9 mouse cellular contexts compared by ENCODE assay signal in genomic region chr11:99148896-99149703, GRCm38 (mm10). TPM values are rescaled to one million over a fixed set of nuclear protein-coding genes. Genes with fewer than 3 reads are reported as not detected.
A peak's percentile ranks its signal among the peaks of the same experiment; 100 is the strongest.
DNase-seq lines count a peak whose midpoint lies in the region; ATAC-seq and TF ChIP-seq lines count a peak whose summit lies in the region.
"Had no signal": no experiment of that assay in that cellular context is flagged by ENCODE, and none has a peak within 500 bp of the region (broad histone marks: within the 10 kb centered on the region; RNA-seq: fewer than 3 reads in every experiment).

No protein-coding gene starts in this region.

- TF ChIP-seq CTCF in ES-Bruce4 (IDR thresholded peaks at IDR 0.05; ENCODE audit: low read depth, low read length), result no peak

- no peaks in the 10 kb centered on the region for H3K36me3 ChIP-seq in hindbrain, embryonic 10.5 days
- H3K36me3 ChIP-seq in hindbrain, embryonic 14.5 days (replicated peaks; ENCODE audit: control insufficient read depth, insufficient read depth), result no peaks in the 10 kb centered on the region
- H3K36me3 ChIP-seq in ES-Bruce4 (ENCODE audit: control insufficient read depth, insufficient read depth, low read length, poor library complexity, severe bottlenecking), result no peaks in the 10 kb centered on the region
- H3K36me3 ChIP-seq in forebrain, embryonic 14.5 days (ENCODE audit: control insufficient read depth, insufficient read depth, low read length), result no peaks in the 10 kb centered on the region
- H3K36me3 ChIP-seq in limb, embryonic 15.5 days, result no peaks in the 10 kb centered on the region

- no peaks in the 10 kb centered on the region for H3K9me3 ChIP-seq in hindbrain, embryonic 10.5 days
- H3K9me3 ChIP-seq in hindbrain, embryonic 14.5 days (ENCODE audit: control insufficient read depth, low read length), result no peaks in the 10 kb centered on the region
- H3K9me3 ChIP-seq in ES-Bruce4 (replicated peaks; ENCODE audit: control insufficient read depth, insufficient read depth, low read length, poor library complexity, severe bottlenecking), result no peaks in the 10 kb centered on the region
- H3K9me3 ChIP-seq in forebrain, embryonic 14.5 days (replicated peaks; ENCODE audit: control insufficient read depth, low read length), result no peaks in the 10 kb centered on the region
- H3K9me3 ChIP-seq in limb, embryonic 15.5 days, result no peaks in the 10 kb centered on the region

- no peak overlapping the region for H3K9ac ChIP-seq in hindbrain, embryonic 14.5 days
- H3K9ac ChIP-seq in ES-Bruce4 (ENCODE audit: low read depth, poor library complexity, severe bottlenecking), result peak overlapping the region; percentile 46; the same call in 1 of the 2 replicates
- H3K9ac ChIP-seq in forebrain, embryonic 14.5 days (ENCODE audit: low read length), result no peak overlapping the region
- H3K9ac ChIP-seq in limb, embryonic 15.5 days, result no peak overlapping the region

- H3K27ac ChIP-seq in hindbrain, embryonic 10.5 days, result peak overlapping the region; percentile 89
- no peak overlapping the region for H3K27ac ChIP-seq in hindbrain, embryonic 14.5 days
- no peak overlapping the region for H3K27ac ChIP-seq in ES-Bruce4 (ENCODE audit: insufficient read depth, low read length)
- H3K27ac ChIP-seq in forebrain, embryonic 14.5 days (ENCODE audit: low read depth, low read length), result no peak overlapping the region
- peak overlapping the region; percentile 94 for H3K27ac ChIP-seq in limb, embryonic 15.5 days

- 30% methylated on average over 16 of the region's 16 CpGs for WGBS in hindbrain, embryonic 10.5 days
- WGBS in hindbrain, embryonic 14.5 days, result 27% methylated on average over 16 of the region's 16 CpGs
- 19% methylated on average over 16 of the region's 16 CpGs for WGBS in forebrain, embryonic 14.5 days
- 3% methylated on average over 16 of the region's 16 CpGs for WGBS in limb, embryonic 15.5 days

- no peak overlapping the region for H3K4me2 ChIP-seq in hindbrain, embryonic 14.5 days (replicated peaks)
- no peak overlapping the region for H3K4me2 ChIP-seq in forebrain, embryonic 14.5 days (ENCODE audit: low read length)
- H3K4me2 ChIP-seq in limb, embryonic 15.5 days, result peak overlapping the region; percentile 33

- TF ChIP-seq POLR2A in ES-Bruce4 (IDR thresholded peaks at IDR 0.05; ENCODE audit: insufficient read depth, low read length), result no peak

- peak; percentile 33 for DNase-seq in hindbrain, embryonic 10.5 days (ENCODE audit: low spot score)
- DNase-seq in hindbrain, embryonic 14.5 days (ENCODE audit: low spot score), result no peak
- DNase-seq in forebrain, embryonic 14.5 days (ENCODE audit: low spot score), result peak; percentile 44
- no peak for DNase-seq in layer of hippocampus, adult 8-10 months (ENCODE audit: low spot score in 2 of 2)
- no peak for DNase-seq in lung, adult 18-20 months

- peaks cover 19% of the 10 kb centered on the region for H3K27me3 ChIP-seq in hindbrain, embryonic 10.5 days (ENCODE audit: insufficient read depth, poor library complexity, severe bottlenecking)
- no peaks in the 10 kb centered on the region for H3K27me3 ChIP-seq in hindbrain, embryonic 14.5 days (ENCODE audit: control insufficient read depth, insufficient read depth, low read length)
- H3K27me3 ChIP-seq in ES-Bruce4 (ENCODE audit: control insufficient read depth, insufficient read depth, low read length, poor library complexity, severe bottlenecking), result no peaks in the 10 kb centered on the region
- H3K27me3 ChIP-seq in forebrain, embryonic 14.5 days (replicated peaks; ENCODE audit: control insufficient read depth, insufficient read depth, low read length), result no peaks in the 10 kb centered on the region
- H3K27me3 ChIP-seq in limb, embryonic 15.5 days, result no peaks in the 10 kb centered on the region

- no peak for ATAC-seq in hindbrain, embryonic 14.5 days (ENCODE audit: low FRiP score)
- ATAC-seq in forebrain, embryonic 14.5 days, result peak; percentile 49; the same call in 1 of the 2 replicates
- peak; percentile 45; the same call in 1 of the 2 replicates for ATAC-seq in limb, embryonic 15.5 days (ENCODE audit: insufficient number of reproducible peaks, low FRiP score, low TSS enrichment, low read depth)
- no peak for ATAC-seq in erythroblast, adult 5-6 weeks (replicated peaks; ENCODE audit: low FRiP score, poor library complexity, severe bottlenecking)

- 0 out of 2 replicates have a peak, but pooled peaks have one; percentile 36 for TF ChIP-seq EP300 in ES-Bruce4 (IDR thresholded peaks at IDR 0.05; ENCODE audit: insufficient read depth, low read depth, low read length)

- H3K4me3 ChIP-seq in hindbrain, embryonic 10.5 days, result peak overlapping the region; percentile 16; the same call in 1 of the 2 replicates
- H3K4me3 ChIP-seq in hindbrain, embryonic 14.5 days (replicated peaks; ENCODE audit: low read length), result no peak overlapping the region
- H3K4me3 ChIP-seq in ES-Bruce4 (ENCODE audit: low read depth, low read length), result peak overlapping the region; percentile 11; the same call in 1 of the 2 replicates
- no peak overlapping the region for H3K4me3 ChIP-seq in forebrain, embryonic 14.5 days (ENCODE audit: low read depth, low read length)
- no peak overlapping the region for H3K4me3 ChIP-seq in limb, embryonic 15.5 days

- peaks cover 46% of the 10 kb centered on the region for H3K4me1 ChIP-seq in hindbrain, embryonic 10.5 days (replicated peaks)
- peaks cover 24% of the 10 kb centered on the region for H3K4me1 ChIP-seq in hindbrain, embryonic 14.5 days (replicated peaks; ENCODE audit: control insufficient read depth, insufficient read depth, low read length)
- H3K4me1 ChIP-seq in ES-Bruce4 (ENCODE audit: control insufficient read depth, insufficient read depth, low read length), result peaks cover 11% of the 10 kb centered on the region
- H3K4me1 ChIP-seq in forebrain, embryonic 14.5 days (ENCODE audit: control insufficient read depth, insufficient read depth, low read length), result peaks cover 12% of the 10 kb centered on the region; the same call in 1 of the 2 replicates
- peaks cover 54% of the 10 kb centered on the region for H3K4me1 ChIP-seq in limb, embryonic 15.5 days

RNA-seq across cellular contexts. Expression of gene Ccr7, which starts 5.8 kb away (rescaled TPM):
- polyA plus RNA-seq in hindbrain, embryonic 10.5 days (2016; fragmentation: Nextera tagmentation; extraction: Ambion mirVana), result 0.21 and 0.25 TPM in 2 replicates
- 0.23 TPM in 1 of 2 replicates, not detected in the other for polyA plus RNA-seq in hindbrain, embryonic 14.5 days (2014; fragmentation: Nextera tagmentation; extraction: Ambion mirVana)
- not detected in 2 replicates for polyA plus RNA-seq in ES-Bruce4 (2011; ENCODE audit: insufficient read depth, insufficient read length, low read depth, missing spikeins)
- not detected in 2 replicates for polyA plus RNA-seq in forebrain, embryonic 14.5 days (2014; fragmentation: Nextera tagmentation; extraction: Ambion mirVana)
- 0.38 and 0.48 TPM in 2 replicates for polyA plus RNA-seq in limb, embryonic 15.5 days (2015; fragmentation: Nextera tagmentation; extraction: Ambion mirVana)
- total RNA-seq in erythroblast, adult 5-6 weeks (2015; ENCODE audit: low replicate concordance), result 1.0 and 2.9 TPM in 2 replicates
- 0.60 and 0.98 TPM in 2 replicates for total RNA-seq in erythroblast, adult 5-6 weeks (2017; ENCODE audit: low replicate concordance)
- not detected for total RNA-seq in layer of hippocampus, adult 8-10 months (2022)
- total RNA-seq: left cerebral cortex, postnatal 36 days had no signal

RNA-seq across cellular contexts. Expression of gene Tns4, which starts 60.0 kb away (rescaled TPM):
- 0.67 and 1.0 TPM in 2 replicates for polyA plus RNA-seq in hindbrain, embryonic 10.5 days (2016; fragmentation: Nextera tagmentation; extraction: Ambion mirVana)
- 0.20 TPM in 1 of 2 replicates, not detected in the other for polyA plus RNA-seq in hindbrain, embryonic 14.5 days (2014; fragmentation: Nextera tagmentation; extraction: Ambion mirVana)
- 12.8 and 13.9 TPM in 2 replicates for polyA plus RNA-seq in ES-Bruce4 (2011; ENCODE audit: insufficient read depth, insufficient read length, low read depth, missing spikeins)
- 0.08 TPM in 1 of 2 replicates, not detected in the other for polyA plus RNA-seq in forebrain, embryonic 14.5 days (2014; fragmentation: Nextera tagmentation; extraction: Ambion mirVana)
- polyA plus RNA-seq in limb, embryonic 15.5 days (2015; fragmentation: Nextera tagmentation; extraction: Ambion mirVana), result 1.9 and 2.1 TPM in 2 replicates
- 0.77 TPM in 1 of 2 replicates, not detected in the other for total RNA-seq in erythroblast, adult 5-6 weeks (2015; ENCODE audit: low replicate concordance)
- total RNA-seq in erythroblast, adult 5-6 weeks (2017; ENCODE audit: low replicate concordance), result 0.42 TPM in 1 of 2 replicates, not detected in the other
- under 1 TPM in 2 of 4 experiments, not detected in 2; 0.27 TPM for total RNA-seq in layer of hippocampus, adult 8-10 months (2022)

Comparison
In these comparisons a context has a peak if more than half of its experiments do, and no peak if none do; other contexts are left out.
1. DNase-seq: peak in hindbrain, embryonic 10.5 days (single experiment) and forebrain, embryonic 14.5 days (single experiment); none in hindbrain, embryonic 14.5 days (single experiment), layer of hippocampus, adult 8-10 months (0 of 2) and lung, adult 18-20 months (0 of 2).
2. H3K27ac ChIP-seq: peak in hindbrain, embryonic 10.5 days (single experiment) and limb, embryonic 15.5 days (single experiment); none in hindbrain, embryonic 14.5 days (single experiment), ES-Bruce4 (single experiment) and forebrain, embryonic 14.5 days (single experiment).
3. H3K4me3 ChIP-seq: peak in hindbrain, embryonic 10.5 days (single experiment) and ES-Bruce4 (single experiment); none in hindbrain, embryonic 14.5 days (single experiment), forebrain, embryonic 14.5 days (single experiment) and limb, embryonic 15.5 days (single experiment).
4. ATAC-seq: peak in forebrain, embryonic 14.5 days (single experiment) and limb, embryonic 15.5 days (single experiment); none in hindbrain, embryonic 14.5 days (single experiment) and erythroblast, adult 5-6 weeks (single experiment).